Mouse (Mus musculus) cerebellum, adult 2 months (tissue): Measurements from ENCODE around the gene Pde4a. TPM values are rescaled to one million over a fixed set of nuclear protein-coding genes. Genes with fewer than 3 reads are reported as not detected.
"Not testable (repeated sequence)": the region's sequence is repeated elsewhere in the genome, so short reads cannot be mapped to it uniquely, and the experiment has no call there.

Source experiments
- DNase-seq, 2 experiments: peaks; one replicate each; pipeline ENCODE4 v3.0.0; 2021
- H3K27ac ChIP-seq: fragments of 200-500 bp; 2 replicates; pipeline ENCODE4 v1.5.1; 2012; ENCODE audit warnings: low read length, control low read depth, inconsistent platforms; ENCODE audit not compliant: insufficient read depth
- H3K27me3 ChIP-seq: fragments of 200-500 bp; 2 replicates; pipeline ENCODE4 v1.6.1; 2012; ENCODE audit warnings: inconsistent platforms, mild to moderate bottlenecking, low read length, moderate library complexity; ENCODE audit not compliant: control insufficient read depth, insufficient read depth
- H3K4me1 ChIP-seq: fragments of 200-500 bp; 2 replicates; pipeline ENCODE4 v1.6.1; 2011; ENCODE audit warnings: low read length; ENCODE audit not compliant: control insufficient read depth, insufficient read depth
- H3K4me3 ChIP-seq: fragments of 200-500 bp; replicated peaks from 2 replicates; pipeline ENCODE3; 2011; ENCODE audit warnings: mild to moderate bottlenecking, low read depth, low read length, control low read depth; ENCODE audit not compliant: insufficient read depth
- CTCF ChIP-seq: fragments of 200-500 bp; IDR thresholded peaks from 2 replicates; pipeline ENCODE4 v1.5.1; 2011; ENCODE audit warnings: low read depth, mild to moderate bottlenecking, control low read depth, low read length, moderate library complexity, borderline replicate concordance; ENCODE audit not compliant: insufficient read depth
- POLR2A ChIP-seq: fragments of 200-500 bp; IDR thresholded peaks from 2 replicates; pipeline ENCODE4 v1.6.1; 2011; ENCODE audit warnings: low read length, control low read depth, borderline replicate concordance; ENCODE audit not compliant: insufficient read depth
- WGBS: fragments of 180-500 bp; shearing (Covaris S2); methylation state at CpG from one replicate; pipeline ENCODE4 v1.1.7; 2018; 5-methylcytosine and 5-hydroxymethylcytosine counted together
- polyA plus RNA-seq: library from polyadenylated mRNA; depleted of rRNA; stranded (reverse); fragments of >200 nt; gene quantifications from 2 replicates; pipeline ENCODE4 v1.2.3, GENCODE M21; 2012; rRNA removed

The Pde4a gene
- polyA plus RNA-seq, 1 experiment, result 57.4 TPM

GRCm38 (mm10) chr9:21249629-21250508 is 84.4 kb downstream of the Pde4a start:
- DNase-seq, result no peak
- H3K27ac ChIP-seq, result no peak overlapping the region
- peaks cover 4% of the 10 kb centered on the region; the same call in 1 of the 2 replicates for H3K4me1 ChIP-seq
- H3K27me3 ChIP-seq, result no peaks in the 10 kb centered on the region; the same call in 1 of the 2 replicates
- TF ChIP-seq CTCF (no peak), POLR2A (no peak)
- H3K4me3 ChIP-seq, result no peak overlapping the region
- 59% methylated on average over 17 of the region's 17 CpGs for WGBS

GRCm38 (mm10) chr9:21250509-21250908 is 85.0 kb downstream of the Pde4a start:
- TF ChIP-seq POLR2A, result no peak
- no peak for TF ChIP-seq CTCF
- no peak overlapping the region for H3K4me3 ChIP-seq
- no peaks in the 10 kb centered on the region; the same call in 1 of the 2 replicates for H3K27me3 ChIP-seq
- 20% methylated on average over 2 of the region's 2 CpGs for WGBS
- no peak for DNase-seq
- peaks cover under 1% of the 10 kb centered on the region; the same call in 1 of the 2 replicates for H3K4me1 ChIP-seq
- no peak overlapping the region for H3K27ac ChIP-seq

- TF ChIP-seq POLR2A, result no peak
- no peak for DNase-seq
- no peak overlapping the region for H3K27ac ChIP-seq
- 67% methylated on average over 13 of the region's 13 CpGs for WGBS
- no peaks in the 10 kb centered on the region for H3K4me1 ChIP-seq
- no peak overlapping the region for H3K4me3 ChIP-seq
- no peaks in the 10 kb centered on the region; the same call in 1 of the 2 replicates for H3K27me3 ChIP-seq
Observed at GRCm38 (mm10) chr9:21251116-21251735, 85.7 kb downstream of the Pde4a start.

GRCm38 (mm10) chr9:21254690-21255089 is 89.2 kb downstream of the Pde4a start:
- Histone ChIP-seq H3K27me3 (no peaks in the 10 kb centered on the region; the same call in 1 of the 2 replicates), H3K27ac (no peak overlapping the region), H3K4me3 (no peak overlapping the region), H3K4me1 (no peaks in the 10 kb centered on the region)
- no peak for DNase-seq
- TF ChIP-seq POLR2A (no peak), CTCF (no peak)

GRCm38 (mm10) chr9:21256349-21256748 is 90.8 kb downstream of the Pde4a start:
- not testable (repeated sequence) for H3K27me3 ChIP-seq, H3K4me3 ChIP-seq, DNase-seq, H3K27ac ChIP-seq, H3K4me1 ChIP-seq
- WGBS, result 84% methylated on average over 4 of the region's 4 CpGs

- H3K27ac ChIP-seq, result no peak overlapping the region
- no peak overlapping the region for H3K4me3 ChIP-seq
- TF ChIP-seq POLR2A (no peak), CTCF (no peak)
- H3K4me1 ChIP-seq, result no peaks in the 10 kb centered on the region
- WGBS, result 79% methylated on average over 6 of the region's 6 CpGs
- DNase-seq, result no peak
- H3K27me3 ChIP-seq, result no peaks in the 10 kb centered on the region
Observed at GRCm38 (mm10) chr9:21260491-21261040, 95.1 kb downstream of the Pde4a start.

- no peaks in the 10 kb centered on the region for H3K27me3 ChIP-seq
- no peak for TF ChIP-seq POLR2A
- no peak for TF ChIP-seq CTCF
- DNase-seq, result no peak
- peaks cover 7% of the 10 kb centered on the region for H3K4me1 ChIP-seq
- H3K4me3 ChIP-seq, result no peak overlapping the region
- no peak overlapping the region for H3K27ac ChIP-seq
- WGBS, result 67% methylated on average over 2 of the region's 2 CpGs
Observed at GRCm38 (mm10) chr9:21261831-21262230, 96.3 kb downstream of the Pde4a start.

Other genes with a start within 250 kb of the Pde4a start
- gene Dnmt1, start 205.8 kb upstream of the Pde4a start, polyA plus RNA-seq, result 45.0 and 45.3 TPM in 2 replicates
- 1.8 and 1.9 TPM in 2 replicates for gene S1pr2, start 188.9 kb upstream of the Pde4a start, polyA plus RNA-seq
- 135 and 139 TPM in 2 replicates for gene Mrpl4, start 163.0 kb upstream of the Pde4a start, polyA plus RNA-seq
- gene Icam1, start 149.7 kb upstream of the Pde4a start, polyA plus RNA-seq, result 1.4 and 1.6 TPM in 2 replicates
- gene Icam4, start 136.3 kb upstream of the Pde4a start, polyA plus RNA-seq, result 0.32 and 0.65 TPM in 2 replicates
- gene Icam5, start 133.6 kb upstream of the Pde4a start, polyA plus RNA-seq, result 1.6 and 2.5 TPM in 2 replicates
- 1.0 TPM in 1 of 2 replicates, not detected in the other for gene Zglp1, start 98.6 kb upstream of the Pde4a start, polyA plus RNA-seq
- 1.8 and 2.2 TPM in 2 replicates for gene Gm49373, start 92.6 kb upstream of the Pde4a start, polyA plus RNA-seq
- 78.0 and 83.9 TPM in 2 replicates for gene Fdx1l, start 92.1 kb upstream of the Pde4a start, polyA plus RNA-seq
- gene Gm38431, start 73.7 kb upstream of the Pde4a start, polyA plus RNA-seq, result 2.6 and 4.1 TPM in 2 replicates
- 29.9 and 31.4 TPM in 2 replicates for gene Raver1, start 73.7 kb upstream of the Pde4a start, polyA plus RNA-seq
- gene Tyk2, start 34.5 kb upstream of the Pde4a start, polyA plus RNA-seq, result 17.2 and 17.9 TPM in 2 replicates
- 189 and 202 TPM in 2 replicates for gene Cdc37, start 15.7 kb upstream of the Pde4a start, polyA plus RNA-seq
- 60.5 and 63.1 TPM in 2 replicates for gene Keap1, start 73.6 kb downstream of the Pde4a start, polyA plus RNA-seq
- 40.8 and 44.6 TPM in 2 replicates for gene S1pr5, start 82.7 kb downstream of the Pde4a start, polyA plus RNA-seq
- 70.9 and 72.4 TPM in 2 replicates for gene Atg4d, start 99.6 kb downstream of the Pde4a start, polyA plus RNA-seq
- gene Kri1, start 122.3 kb downstream of the Pde4a start, polyA plus RNA-seq, result 46.8 and 48.2 TPM in 2 replicates
- gene Cdkn2d, start 125.7 kb downstream of the Pde4a start, polyA plus RNA-seq, result 76.6 and 88.6 TPM in 2 replicates
- 1.6 and 1.8 TPM in 2 replicates for gene Ap1m2, start 146.6 kb downstream of the Pde4a start, polyA plus RNA-seq
- gene Slc44a2, start 155.0 kb downstream of the Pde4a start, polyA plus RNA-seq, result 67.7 and 70.3 TPM in 2 replicates
- 81.0 and 81.1 TPM in 2 replicates for gene Ilf3, start 202.2 kb downstream of the Pde4a start, polyA plus RNA-seq
- 37.5 and 39.5 TPM in 2 replicates for gene Qtrt1, start 246.1 kb downstream of the Pde4a start, polyA plus RNA-seq